In genomic region chr2:17672156-17672555, GRCm38 (mm10) we compare ENCODE assay signal across 26 mouse cellular contexts. TPM values are rescaled to one million over a fixed set of nuclear protein-coding genes. Genes with fewer than 3 reads are reported as not detected.
DNase-seq lines count a peak whose midpoint lies in the region; ATAC-seq and TF ChIP-seq lines count a peak whose summit lies in the region.
"Had no signal": no experiment of that assay in that cellular context is flagged by ENCODE, and none has a peak within 500 bp of the region (broad histone marks: within the 10 kb centered on the region; RNA-seq: fewer than 3 reads in every experiment).

No protein-coding gene starts in this region.

- 92% methylated on average over 10 of the region's 10 CpGs for WGBS in neural tube, embryonic 13.5 days
- 88% methylated on average over 10 of the region's 10 CpGs for WGBS in neural tube, embryonic 15.5 days
- 83% methylated on average over 10 of the region's 10 CpGs for WGBS in intestine, embryonic 15.5 days

- peaks cover 25% of the 10 kb centered on the region for H3K4me1 ChIP-seq in neural tube, embryonic 13.5 days (replicated peaks)
- peaks cover 20% of the 10 kb centered on the region for H3K4me1 ChIP-seq in neural tube, embryonic 15.5 days
- no peaks in the 10 kb centered on the region for H3K4me1 ChIP-seq in intestine, embryonic 15.5 days (replicated peaks)
- H3K4me1 ChIP-seq: embryonic facial prominence, embryonic 15.5 days had no signal

- no peaks in the 10 kb centered on the region for H3K27me3 ChIP-seq in neural tube, embryonic 13.5 days
- no peaks in the 10 kb centered on the region for H3K27me3 ChIP-seq in neural tube, embryonic 15.5 days (replicated peaks)
- no peaks in the 10 kb centered on the region for H3K27me3 ChIP-seq in intestine, embryonic 15.5 days (replicated peaks)
- H3K27me3 ChIP-seq: embryonic facial prominence, embryonic 13.5 days; embryonic facial prominence, embryonic 15.5 days had no signal

- no peaks in the 10 kb centered on the region for H3K9me3 ChIP-seq in neural tube, embryonic 13.5 days
- no peaks in the 10 kb centered on the region for H3K9me3 ChIP-seq in neural tube, embryonic 15.5 days (replicated peaks)
- H3K9me3 ChIP-seq in intestine, embryonic 15.5 days: no peaks in the 10 kb centered on the region
- H3K9me3 ChIP-seq: embryonic facial prominence, embryonic 13.5 days; embryonic facial prominence, embryonic 15.5 days; forebrain, embryonic 10.5 days; forebrain, embryonic 12.5 days had no signal

- no peak overlapping the region for H3K4me3 ChIP-seq in layer of hippocampus, adult 2 months
- H3K4me3 ChIP-seq in neural tube, embryonic 13.5 days: no peak overlapping the region
- H3K4me3 ChIP-seq in neural tube, embryonic 15.5 days (replicated peaks): no peak overlapping the region
- no peak overlapping the region for H3K4me3 ChIP-seq in intestine, embryonic 15.5 days (replicated peaks)
- H3K4me3 ChIP-seq: embryonic facial prominence, embryonic 13.5 days; embryonic facial prominence, embryonic 15.5 days; erythroblast, embryonic 14.5 days; forebrain, embryonic 10.5 days; forebrain, embryonic 12.5 days had no signal

- H3K4me2 ChIP-seq in neural tube, embryonic 13.5 days: no peak overlapping the region
- H3K4me2 ChIP-seq in neural tube, embryonic 15.5 days: no peak overlapping the region
- no peak overlapping the region for H3K4me2 ChIP-seq in intestine, embryonic 15.5 days (replicated peaks)
- H3K4me2 ChIP-seq: embryonic facial prominence, embryonic 13.5 days; embryonic facial prominence, embryonic 15.5 days; forebrain, embryonic 12.5 days had no signal

- no peaks in the 10 kb centered on the region for H3K36me3 ChIP-seq in neural tube, embryonic 13.5 days
- no peaks in the 10 kb centered on the region for H3K36me3 ChIP-seq in neural tube, embryonic 15.5 days
- no peaks in the 10 kb centered on the region for H3K36me3 ChIP-seq in intestine, embryonic 15.5 days
- H3K36me3 ChIP-seq: embryonic facial prominence, embryonic 13.5 days; embryonic facial prominence, embryonic 15.5 days; forebrain, embryonic 10.5 days; forebrain, embryonic 12.5 days had no signal

- peak overlapping the region; percentile 46 for H3K27ac ChIP-seq in layer of hippocampus, adult 2 months
- H3K27ac ChIP-seq in neural tube, embryonic 13.5 days (replicated peaks): 0 out of 2 replicates have a peak overlapping the region, but pooled peaks have one; percentile 6
- no peak overlapping the region for H3K27ac ChIP-seq in neural tube, embryonic 15.5 days (replicated peaks)
- no peak overlapping the region for H3K27ac ChIP-seq in intestine, embryonic 15.5 days
- H3K27ac ChIP-seq: embryonic facial prominence, embryonic 13.5 days; embryonic facial prominence, embryonic 15.5 days; forebrain, embryonic 12.5 days had no signal

- H3K9ac ChIP-seq in neural tube, embryonic 13.5 days: no peak overlapping the region
- H3K9ac ChIP-seq in neural tube, embryonic 15.5 days (replicated peaks): no peak overlapping the region
- no peak overlapping the region for H3K9ac ChIP-seq in intestine, embryonic 15.5 days
- H3K9ac ChIP-seq: embryonic facial prominence, embryonic 13.5 days; embryonic facial prominence, embryonic 15.5 days; forebrain, embryonic 12.5 days had no signal

- peak; percentile 2 for DNase-seq in CD4-positive, CD25-positive, alpha-beta regulatory T cell, adult 2 months (ENCODE audit: low read depth, low spot score)
- no peak for DNase-seq in layer of hippocampus, adult 2 months (ENCODE audit: low spot score in 2 of 2)
- no peak for DNase-seq in layer of hippocampus, postnatal 25 days (ENCODE audit: extremely low spot score in 1 of 2, low spot score in 1 of 2)
- DNase-seq in naive thymus-derived CD4-positive, alpha-beta T cell, adult 2 months (ENCODE audit: low read depth): peak; percentile 40
- DNase-seq: adrenal gland, adult 2 months; adrenal gland, postnatal 10 days; adrenal gland, postnatal 25 days; B cell, adult 2 months; cerebellum, adult 11 months; cerebellum, adult 18-20 months; cerebellum, adult 8-10 months; cerebellum, adult 9-11 months; cerebellum, postnatal 14 days; cerebellum, postnatal 36 days; embryo, embryonic 11 days had no signal

- ATAC-seq in CD4-positive, CD25-positive, alpha-beta regulatory T cell, adult 4 months: no peak
- no peak for ATAC-seq in neural tube, embryonic 13.5 days (ENCODE audit: low read depth)
- ATAC-seq in neural tube, embryonic 15.5 days (ENCODE audit: low FRiP score): no peak
- ATAC-seq in intestine, embryonic 15.5 days: no peak
- ATAC-seq: forebrain, embryonic 14.5 days; forebrain, embryonic 16.5 days had no signal

- TF ChIP-seq CTCF in layer of hippocampus, adult 2 months (conservative IDR thresholded peaks at IDR 0.05): no peak

RNA-seq across cellular contexts. Expression of gene Nebl, which starts 59.1 kb away (rescaled TPM):
- 1 to 10 TPM; 7.5 to 9.7 TPM for polyA plus RNA-seq in CD4-positive, CD25-positive, alpha-beta regulatory T cell, adult 4 months (2017; shearing (Covaris generic))
- total RNA-seq in layer of hippocampus, adult 2 months (2021): 100 to 1,000 TPM; 148 to 159 TPM
- 100 to 1,000 TPM; 126 to 150 TPM for total RNA-seq in layer of hippocampus, postnatal 25 days (2021)
- 9.2 and 10.9 TPM in 2 replicates for polyA plus RNA-seq in neural tube, embryonic 13.5 days (2015; fragmentation: Nextera tagmentation; extraction: Ambion mirVana)
- polyA plus RNA-seq in neural tube, embryonic 15.5 days (2015; fragmentation: Nextera tagmentation; extraction: Ambion mirVana): 13.7 and 14.3 TPM in 2 replicates
- 0.43 and 1.1 TPM in 2 replicates for polyA plus RNA-seq in intestine, embryonic 15.5 days (2015; fragmentation: Nextera tagmentation; extraction: Ambion mirVana)

Comparison
In these comparisons a context has a peak if more than half of its experiments do, and no peak if none do; other contexts are left out.
1. H3K27ac ChIP-seq: peak in layer of hippocampus, adult 2 months (single experiment) and neural tube, embryonic 13.5 days (single experiment); none in neural tube, embryonic 15.5 days (single experiment) and intestine, embryonic 15.5 days (single experiment).
2. DNase-seq: peak in CD4-positive, CD25-positive, alpha-beta regulatory T cell, adult 2 months (single experiment) and naive thymus-derived CD4-positive, alpha-beta T cell, adult 2 months (single experiment); none in layer of hippocampus, adult 2 months (0 of 2) and layer of hippocampus, postnatal 25 days (0 of 2).